Mouse (Mus musculus): ENCODE results near the gene Taco1. TPM values are rescaled to one million over a fixed set of nuclear protein-coding genes. Genes with fewer than 3 reads are reported as not detected.
"Not testable (repeated sequence)": the region's sequence is repeated elsewhere in the genome, so short reads cannot be mapped to it uniquely, and the experiment has no call there.

Gene Taco1
- polyA plus RNA-seq (2012; rRNA removed): 14.3 and 17.7 TPM in 2 replicates

DNA sequence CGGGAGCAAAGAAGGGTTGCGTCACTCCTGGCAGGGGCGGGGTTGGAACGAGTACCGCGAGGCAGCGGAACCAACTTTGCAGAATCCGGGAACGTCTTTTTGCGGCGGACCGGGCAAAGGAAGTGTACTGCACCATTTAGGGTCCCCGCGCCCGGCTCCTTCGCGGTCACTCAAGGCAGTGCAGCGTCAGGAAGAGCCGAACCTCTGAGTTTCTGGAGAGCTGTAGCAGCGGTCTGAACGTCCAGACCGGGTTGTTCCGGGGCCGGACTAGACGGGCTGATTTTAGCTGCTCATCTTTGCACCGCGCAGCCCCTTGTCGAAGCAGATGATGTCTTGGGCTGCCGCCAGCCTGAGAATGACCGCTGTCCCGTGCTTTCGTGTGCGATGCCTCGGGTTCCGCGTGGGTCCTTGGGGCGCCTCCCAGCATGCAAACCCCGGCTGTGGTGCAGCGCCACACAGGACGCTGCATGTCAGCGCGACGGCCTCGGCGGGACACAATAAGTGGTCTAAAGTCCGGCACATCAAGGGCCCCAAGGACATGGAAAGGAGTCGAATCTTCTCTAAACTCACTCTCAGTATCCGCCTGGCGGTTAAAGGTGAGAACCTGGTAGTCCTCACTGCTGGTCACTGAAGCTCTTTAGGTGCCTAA lies at the start of gene Taco1:
TSS of gene Taco1 (plus strand) at position 139 of the 649 bp plus-strand sequence.
- WGBS: under 1% methylated on average over 49 of the region's 49 CpGs
- peak within 1 kb of the TSS; percentile 44 for H3K27ac ChIP-seq (ENCODE audit: insufficient read depth, low read length)

DNA sequence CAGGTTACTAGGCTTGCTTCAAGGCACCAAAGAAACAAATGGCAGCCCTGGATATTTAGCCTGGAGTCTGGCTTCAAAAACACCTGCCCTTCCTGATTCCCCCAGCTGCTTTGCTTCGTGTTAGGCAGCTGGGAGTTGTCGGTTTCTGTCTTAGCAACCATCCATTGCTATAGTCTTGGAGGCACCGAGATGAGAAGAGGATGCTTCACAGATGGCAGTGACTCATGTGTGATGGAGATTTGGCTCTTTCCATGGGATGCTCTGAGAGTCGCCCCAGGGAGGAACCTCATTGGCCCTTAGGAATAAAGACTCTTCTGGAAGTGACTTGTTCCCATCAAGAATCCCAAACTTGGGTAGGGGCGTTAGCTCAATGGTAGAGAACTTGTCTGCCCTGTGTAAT lies 49.4 kb upstream of the Taco1 start:
- Histone ChIP-seq H3K27ac (ENCODE audit: insufficient read depth, low read length) (no peak overlapping the region), H3K27me3 (ENCODE audit: control insufficient read depth, insufficient read depth, low read length) (no peaks in the 10 kb centered on the region), H3K4me3 (replicated peaks; ENCODE audit: insufficient read depth, low read depth, low read length) (no peak overlapping the region), H3K4me1 (ENCODE audit: control insufficient read depth, insufficient read depth, low read length) (peaks cover 13% of the 10 kb centered on the region)
- WGBS: 55% methylated on average over 5 of the region's 5 CpGs
- no peak for DNase-seq
- no peak for TF ChIP-seq CTCF (IDR thresholded peaks at IDR 0.05; ENCODE audit: borderline replicate concordance, insufficient read depth, low read depth, low read length)
- no peak for TF ChIP-seq POLR2A (IDR thresholded peaks at IDR 0.05; ENCODE audit: borderline replicate concordance, insufficient read depth, low read length)

More for the DNA sequence above, at the start of gene Taco1:
- no peaks in the 10 kb centered on the region for H3K27me3 ChIP-seq (ENCODE audit: control insufficient read depth, insufficient read depth, low read length)
- peak; percentile 95 to 97 for DNase-seq
- TF ChIP-seq CTCF (IDR thresholded peaks at IDR 0.05; ENCODE audit: borderline replicate concordance, insufficient read depth, low read depth, low read length) (peak; percentile 27; the same call in 1 of the 2 replicates), POLR2A (IDR thresholded peaks at IDR 0.05; ENCODE audit: borderline replicate concordance, insufficient read depth, low read length) (peak; percentile 80)
- H3K4me3 ChIP-seq (replicated peaks; ENCODE audit: insufficient read depth, low read depth, low read length): peak within 1 kb of the TSS; percentile 76
- no peaks in the 10 kb centered on the region; the same call in 1 of the 2 replicates for H3K4me1 ChIP-seq (ENCODE audit: control insufficient read depth, insufficient read depth, low read length)

DNA sequence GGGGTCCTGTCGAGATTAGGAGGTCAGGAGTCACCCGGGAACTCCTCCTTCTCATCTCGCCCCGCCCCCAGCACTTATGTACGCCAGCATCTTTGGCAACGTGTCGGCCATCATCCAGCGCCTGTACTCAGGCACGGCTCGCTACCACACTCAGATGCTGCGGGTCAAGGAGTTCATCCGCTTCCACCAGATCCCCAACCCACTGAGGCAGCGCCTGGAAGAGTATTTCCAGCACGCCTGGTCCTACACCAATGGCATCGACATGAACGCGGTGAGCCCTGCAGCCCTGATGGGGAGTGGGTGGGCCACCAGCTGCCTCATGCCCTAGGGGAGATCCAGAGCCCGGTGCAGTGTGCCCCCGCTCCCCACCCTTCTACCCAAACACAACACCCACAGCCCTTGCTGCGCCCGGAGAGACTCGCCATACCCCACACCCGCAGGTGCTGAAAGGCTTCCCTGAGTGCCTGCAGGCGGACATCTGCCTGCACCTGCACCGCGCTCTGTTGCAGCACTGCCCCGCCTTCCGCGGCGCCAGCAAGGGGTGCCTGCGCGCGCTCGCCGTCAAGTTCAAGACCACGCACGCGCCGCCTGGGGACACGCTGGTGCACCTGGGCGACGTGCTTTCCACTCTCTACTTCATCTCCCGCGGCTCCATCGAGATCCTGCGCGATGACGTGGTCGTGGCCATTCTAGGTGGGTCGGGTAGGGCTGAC lies 45.7 kb upstream of the Taco1 start:
- WGBS: 3% methylated on average over 50 of the region's 50 CpGs
- no peak overlapping the region for H3K27ac ChIP-seq (ENCODE audit: insufficient read depth, low read length)
- H3K4me1 ChIP-seq (ENCODE audit: control insufficient read depth, insufficient read depth, low read length): peaks cover 5% of the 10 kb centered on the region; the same call in 1 of the 2 replicates
- peak overlapping the region; percentile 51 for H3K4me3 ChIP-seq (replicated peaks; ENCODE audit: insufficient read depth, low read depth, low read length)
- TF ChIP-seq POLR2A (IDR thresholded peaks at IDR 0.05; ENCODE audit: borderline replicate concordance, insufficient read depth, low read length): no peak
- no peak for TF ChIP-seq CTCF (IDR thresholded peaks at IDR 0.05; ENCODE audit: borderline replicate concordance, insufficient read depth, low read depth, low read length)
- no peaks in the 10 kb centered on the region for H3K27me3 ChIP-seq (ENCODE audit: control insufficient read depth, insufficient read depth, low read length)
- peak; percentile 22 to 44 for DNase-seq

DNA sequence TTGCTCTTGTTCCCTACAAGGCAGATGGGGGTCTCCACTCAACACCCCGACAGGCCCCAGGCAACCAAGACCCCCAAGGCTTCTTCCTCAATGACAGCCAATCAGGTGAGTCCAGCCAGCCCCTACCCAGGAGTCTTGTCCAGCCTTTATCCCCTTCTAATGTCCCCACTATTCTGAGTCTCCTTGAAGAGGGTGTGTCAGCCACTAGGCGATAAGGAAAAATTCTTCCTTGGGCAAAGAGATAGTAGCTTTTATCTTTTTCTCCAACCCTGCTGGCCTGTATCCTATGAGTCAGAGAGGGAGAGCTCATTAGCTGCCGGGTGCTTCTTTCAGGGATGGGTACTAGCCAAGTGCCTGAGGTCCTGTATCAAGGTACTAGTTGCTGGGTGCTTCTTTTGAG lies 40.1 kb upstream of the Taco1 start:
- DNase-seq: no peak
- Histone ChIP-seq H3K4me1 (ENCODE audit: control insufficient read depth, insufficient read depth, low read length) (no peaks in the 10 kb centered on the region), H3K4me3 (replicated peaks; ENCODE audit: insufficient read depth, low read depth, low read length) (no peak overlapping the region), H3K27ac (ENCODE audit: insufficient read depth, low read length) (no peak overlapping the region), H3K27me3 (ENCODE audit: control insufficient read depth, insufficient read depth, low read length) (no peaks in the 10 kb centered on the region)
- no peak for TF ChIP-seq POLR2A (IDR thresholded peaks at IDR 0.05; ENCODE audit: borderline replicate concordance, insufficient read depth, low read length)
- no peak for TF ChIP-seq CTCF (IDR thresholded peaks at IDR 0.05; ENCODE audit: borderline replicate concordance, insufficient read depth, low read depth, low read length)
- WGBS: 77% methylated on average over 3 of the region's 3 CpGs

DNA sequence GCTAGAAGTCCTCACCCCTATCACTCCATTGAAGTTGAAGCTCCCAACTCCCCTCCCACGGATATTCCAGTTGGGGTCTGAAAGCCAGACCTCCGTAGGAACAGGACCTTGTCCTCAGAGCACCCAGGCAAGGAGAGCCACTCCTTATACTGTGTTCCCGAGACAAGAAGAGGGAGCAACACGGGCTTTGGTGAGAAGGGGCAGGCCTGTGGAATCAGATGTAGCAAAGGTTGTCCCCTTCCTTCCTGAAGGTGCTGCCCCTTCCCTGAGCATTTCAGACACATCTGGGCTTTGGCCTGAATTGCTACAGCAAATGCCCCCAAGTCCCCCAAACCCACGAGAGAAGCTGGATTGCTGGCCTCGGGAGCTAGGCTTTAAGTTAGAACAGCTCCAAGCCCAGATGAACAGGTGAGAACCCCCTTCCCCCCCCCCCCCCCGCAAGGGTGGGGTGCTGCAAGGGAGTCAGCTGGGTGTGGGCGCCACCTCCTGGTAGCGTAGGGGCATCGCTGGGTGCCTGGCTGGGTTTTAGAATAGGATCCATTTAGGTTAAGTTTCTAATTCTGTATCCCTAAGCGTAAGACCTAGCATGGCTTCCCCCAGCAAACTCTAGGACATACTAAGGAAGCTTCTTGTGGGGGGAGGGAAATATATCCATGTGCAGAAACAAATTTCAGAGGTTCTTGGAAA lies 39.3 kb upstream of the Taco1 start:
- WGBS: 30% methylated on average over 11 of the region's 11 CpGs
- TF ChIP-seq POLR2A (IDR thresholded peaks at IDR 0.05; ENCODE audit: borderline replicate concordance, insufficient read depth, low read length) (no peak), CTCF (IDR thresholded peaks at IDR 0.05; ENCODE audit: borderline replicate concordance, insufficient read depth, low read depth, low read length) (peak; percentile 87)
- DNase-seq: peak; percentile 59 to 75
- H3K27me3 ChIP-seq (ENCODE audit: control insufficient read depth, insufficient read depth, low read length): no peaks in the 10 kb centered on the region
- no peak overlapping the region for H3K27ac ChIP-seq (ENCODE audit: insufficient read depth, low read length)
- no peak overlapping the region for H3K4me3 ChIP-seq (replicated peaks; ENCODE audit: insufficient read depth, low read depth, low read length)
- H3K4me1 ChIP-seq (ENCODE audit: control insufficient read depth, insufficient read depth, low read length): no peaks in the 10 kb centered on the region

DNA sequence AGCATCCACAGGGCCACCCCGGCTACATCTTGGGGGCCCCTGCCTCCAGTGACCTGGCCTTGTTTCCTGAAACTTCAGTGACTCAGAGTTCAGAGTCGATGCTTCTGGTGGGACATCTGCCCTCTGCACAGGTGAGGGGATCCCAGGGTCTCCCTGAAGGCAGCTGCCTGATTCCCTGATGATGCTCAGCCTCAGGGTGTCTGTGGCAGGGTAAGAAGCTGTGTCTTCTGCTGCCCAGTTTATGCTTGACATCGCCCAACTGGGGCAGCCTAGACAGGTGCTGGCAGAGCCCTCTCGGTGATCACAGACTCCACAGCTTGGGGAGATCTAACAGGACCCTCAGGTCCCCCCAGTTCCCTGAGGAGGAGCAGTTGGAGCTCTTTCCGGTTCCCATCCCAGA lies 38.3 kb upstream of the Taco1 start:
- TF ChIP-seq POLR2A (IDR thresholded peaks at IDR 0.05; ENCODE audit: borderline replicate concordance, insufficient read depth, low read length) (no peak), CTCF (IDR thresholded peaks at IDR 0.05; ENCODE audit: borderline replicate concordance, insufficient read depth, low read depth, low read length) (no peak)
- DNase-seq: no peak
- Histone ChIP-seq H3K4me1 (ENCODE audit: control insufficient read depth, insufficient read depth, low read length) (no peaks in the 10 kb centered on the region), H3K4me3 (replicated peaks; ENCODE audit: insufficient read depth, low read depth, low read length) (no peak overlapping the region), H3K27me3 (ENCODE audit: control insufficient read depth, insufficient read depth, low read length) (no peaks in the 10 kb centered on the region), H3K27ac (ENCODE audit: insufficient read depth, low read length) (no peak overlapping the region)
- WGBS: 76% methylated on average over 5 of the region's 5 CpGs

DNA sequence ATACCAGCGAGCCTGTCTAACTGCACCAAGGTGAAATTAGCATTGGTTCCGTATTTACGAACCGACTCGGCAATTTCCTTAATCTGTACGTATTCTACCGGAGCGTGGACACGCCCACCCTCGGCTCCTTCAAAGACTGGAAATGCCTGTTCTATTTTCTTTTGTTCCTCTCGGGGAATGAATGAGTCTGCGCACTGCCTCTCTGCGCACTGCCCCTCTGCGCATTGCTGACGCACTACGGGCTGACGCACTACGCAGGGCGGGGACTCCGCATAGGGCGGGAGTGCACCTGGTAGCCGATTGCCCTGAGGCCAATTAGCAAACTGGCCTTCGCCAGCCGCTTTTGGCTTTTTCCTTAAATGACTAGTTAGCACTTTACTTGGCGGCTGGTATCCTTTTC lies 33.8 kb upstream of the Taco1 start:
- not testable (repeated sequence) for H3K4me3 ChIP-seq (replicated peaks; ENCODE audit: insufficient read depth, low read depth, low read length); H3K27me3 ChIP-seq (ENCODE audit: control insufficient read depth, insufficient read depth, low read length); H3K4me1 ChIP-seq (ENCODE audit: control insufficient read depth, insufficient read depth, low read length); DNase-seq; H3K27ac ChIP-seq (ENCODE audit: insufficient read depth, low read length)
- 42% methylated on average over 10 of the region's 25 CpGs for WGBS

Data from cerebellum, adult 2 months (tissue).